Mouse (Mus musculus): ENCODE measurements around the gene Cnnm2.

GRCm38 (mm10) chr19:46762291-46762991 is 1.0 kb downstream of the Cnnm2 start:
- TF ChIP-seq E2F4 (IDR thresholded peaks at IDR 0.05; ENCODE audit: insufficient read depth) (no peak), USF1 (IDR thresholded peaks at IDR 0.05; ENCODE audit: low read depth) (no peak), POLR2A (IDR thresholded peaks at IDR 0.05; ENCODE audit: insufficient read length, low read depth) (no peak), REST (IDR thresholded peaks at IDR 0.05; ENCODE audit: insufficient read depth, insufficient read length) (no peak), MAX (IDR thresholded peaks at IDR 0.05; ENCODE audit: low read depth) (no peak), CEBPB (IDR thresholded peaks at IDR 0.05; ENCODE audit: insufficient read depth, poor library complexity, severe bottlenecking) (no peak), TCF12 (IDR thresholded peaks at IDR 0.05; ENCODE audit: insufficient read depth, poor library complexity, severe bottlenecking) (no peak), MYOG (IDR thresholded peaks at IDR 0.05; ENCODE audit: control insufficient read depth in 1 of 3, insufficient read depth in 1 of 3, insufficient read length in 2 of 3, low read depth in 2 of 3) (no peak), POLR2AphosphoS2 (IDR thresholded peaks at IDR 0.05; ENCODE audit: insufficient read length, low read depth) (no peak)
